Mouse (Mus musculus): Measurements from ENCODE around the gene Frmd6.

DNA sequence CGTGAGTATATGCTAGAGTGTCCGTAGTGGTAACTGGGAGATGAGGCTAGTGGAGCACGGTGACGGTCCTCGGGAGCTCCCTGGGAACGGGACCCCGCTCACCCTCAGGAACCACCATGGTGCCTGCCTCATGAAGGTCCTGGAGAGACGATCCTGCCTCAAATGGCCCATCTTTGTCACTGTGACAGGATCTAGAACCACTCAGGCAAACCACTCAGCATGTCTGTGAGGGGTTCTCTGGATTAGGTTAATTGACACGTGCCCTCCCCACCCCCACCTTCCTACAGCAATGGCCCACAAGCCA, 43.6 kb downstream of the Frmd6 start:
- TF ChIP-seq POLR2AphosphoS2 (IDR thresholded peaks at IDR 0.05; ENCODE audit: low read depth, low read length), result no peak
- TF ChIP-seq CTCF (conservative IDR thresholded peaks at IDR 0.05 in 1 of 2, IDR thresholded peaks at IDR 0.05 in 1 of 2; ENCODE audit: low read depth in 2 of 2, low read length in 2 of 2), result no peak
- TF ChIP-seq MYC (IDR thresholded peaks at IDR 0.05; ENCODE audit: low read depth, low read length), result no peak
- no peak for TF ChIP-seq POLR2A (IDR thresholded peaks at IDR 0.05; ENCODE audit: low read depth, low read length)
- no peak for TF ChIP-seq MXI1 (IDR thresholded peaks at IDR 0.05; ENCODE audit: low read depth, low read length)
- no peak for TF ChIP-seq CHD1 (IDR thresholded peaks at IDR 0.05; ENCODE audit: low read depth, low read length)
- TF ChIP-seq KAT2A (IDR thresholded peaks at IDR 0.05; ENCODE audit: insufficient replicate concordance, low read length), result no peak
- TF ChIP-seq EP300 (IDR thresholded peaks at IDR 0.05; ENCODE audit: low read length), result no peak
- no peak for TF ChIP-seq ELF1 (IDR thresholded peaks at IDR 0.05; ENCODE audit: low read depth, low read length)
- TF ChIP-seq ZMIZ1 (IDR thresholded peaks at IDR 0.05; ENCODE audit: low read depth, low read length), result no peak
- TF ChIP-seq NELFE (IDR thresholded peaks at IDR 0.05; ENCODE audit: low read depth, low read length), result no peak
- TF ChIP-seq MEF2A (IDR thresholded peaks at IDR 0.05; ENCODE audit: borderline replicate concordance, low read depth, low read length), result no peak
- TF ChIP-seq USF1 (IDR thresholded peaks at IDR 0.05; ENCODE audit: low read depth, low read length), result no peak
